Mouse (Mus musculus): ENCODE measurements around the gene Gm7271.

Gm7271 gene

DNA sequence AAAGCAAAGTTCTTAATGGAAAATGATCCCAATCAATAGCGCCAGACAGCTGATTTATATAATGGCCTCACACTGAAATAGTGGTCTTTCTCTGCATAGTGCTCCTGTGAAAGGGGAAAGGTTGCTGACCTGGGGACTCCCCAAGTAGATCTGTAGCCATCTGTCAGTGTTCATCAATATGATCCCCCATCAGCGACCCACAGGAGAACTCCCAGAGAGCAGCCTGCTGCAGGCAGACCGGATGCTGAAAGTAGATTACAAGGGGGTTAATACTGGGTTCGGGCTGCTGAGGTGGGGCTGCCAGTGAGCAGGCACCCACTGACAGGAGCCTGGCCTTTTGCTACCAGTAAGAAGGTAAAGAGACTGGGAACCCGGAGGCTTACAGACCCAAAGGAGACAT is at the start of gene Gm7271:
Gene Gm7271 (plus strand): TSS at position 230 of the 400 bp plus-strand sequence.
- peak; percentile 27 for DNase-seq (ENCODE audit: low spot score)

DNA sequence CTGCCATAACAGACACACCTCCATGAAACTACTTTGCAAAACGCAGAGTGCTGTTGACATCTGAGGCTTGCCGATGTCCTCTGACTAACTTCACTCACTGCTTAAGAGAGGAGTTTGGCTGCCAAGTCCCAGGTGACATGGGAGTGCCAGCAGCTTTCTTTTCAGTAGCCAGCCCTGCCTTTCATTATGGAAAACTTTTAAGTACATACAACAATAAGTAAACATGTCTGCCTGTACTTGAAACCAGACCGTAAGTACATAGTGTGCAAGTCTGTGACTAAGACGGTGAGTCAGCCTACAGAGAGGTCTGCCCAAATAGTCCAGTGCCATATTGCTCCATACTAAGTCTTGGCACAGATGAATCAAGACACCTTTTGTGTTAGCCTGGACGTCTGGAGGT is 46.7 kb upstream of the Gm7271 start:
- no peak for DNase-seq (ENCODE audit: low spot score)

DNA sequence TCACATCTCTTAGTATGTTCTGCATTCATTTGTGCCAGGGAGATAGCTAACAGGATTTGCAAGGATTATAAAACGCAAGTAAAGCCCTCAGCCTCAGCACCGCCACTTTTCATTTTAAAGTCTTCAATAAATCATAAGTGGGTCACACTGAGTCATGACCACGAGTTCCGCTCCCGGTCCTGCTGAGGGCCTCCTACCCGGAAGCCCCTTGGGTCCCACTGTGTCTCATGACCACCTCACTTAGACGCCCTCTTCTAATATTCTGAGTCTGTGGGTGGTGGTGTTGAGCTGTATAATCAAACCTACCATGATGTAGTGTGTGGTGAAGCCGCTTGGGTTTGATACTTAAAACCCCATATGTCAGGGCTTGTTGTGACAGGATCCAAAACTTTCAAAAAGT is 46.1 kb upstream of the Gm7271 start:
- DNase-seq (ENCODE audit: low spot score): no peak

DNA sequence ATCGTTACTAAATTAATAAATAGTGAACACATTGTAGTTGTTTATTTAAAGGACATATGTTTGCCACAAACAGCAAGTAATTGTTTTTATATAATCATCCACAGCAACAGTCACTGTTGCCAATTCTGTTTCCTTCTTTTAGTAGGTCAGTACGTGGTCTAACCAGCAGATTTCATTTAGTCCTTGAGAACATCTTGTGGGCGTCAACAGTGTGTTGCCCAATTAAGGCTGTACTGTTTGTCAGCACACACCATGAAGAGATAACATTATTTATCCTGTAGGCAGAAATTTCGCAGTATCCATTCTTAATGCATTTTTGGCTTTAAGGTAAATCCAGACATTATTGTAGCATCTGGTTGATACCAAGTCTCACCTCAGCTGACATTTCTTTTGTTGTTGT is 42.4 kb upstream of the Gm7271 start:
- DNase-seq (ENCODE audit: low spot score): no peak

DNA sequence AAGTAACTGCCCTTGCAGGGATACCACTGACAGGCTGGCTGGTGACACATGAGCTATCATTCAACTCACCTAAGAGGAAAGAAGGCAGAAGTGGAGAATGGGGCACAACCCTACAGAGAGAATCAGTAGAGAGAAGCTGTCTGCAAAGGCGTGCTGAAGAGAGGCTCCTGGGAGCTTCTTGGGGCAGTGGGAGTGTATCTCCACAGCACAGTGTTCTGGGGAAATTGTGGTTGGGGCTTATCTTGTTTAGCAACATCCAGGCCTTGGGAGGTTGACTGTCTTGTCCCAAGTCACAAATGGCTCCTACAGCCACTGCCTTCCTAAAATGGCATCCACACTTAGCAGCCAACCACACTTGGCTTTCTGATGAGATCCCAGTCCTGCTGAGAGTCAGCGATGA is 8.9 kb upstream of the Gm7271 start:
- no peak for DNase-seq (ENCODE audit: low spot score)

GRCm38 (mm10) chr5:76476873-76477272 is 7.0 kb upstream of the Gm7271 start:
- DNase-seq (ENCODE audit: low spot score): no peak

GRCm38 (mm10) chr5:76477764-76478163 is 6.1 kb upstream of the Gm7271 start:
- DNase-seq (ENCODE audit: low spot score): no peak

GRCm38 (mm10) chr5:76495126-76495525 is 11.3 kb downstream of the Gm7271 start:
- DNase-seq (ENCODE audit: low spot score): no peak

DNA sequence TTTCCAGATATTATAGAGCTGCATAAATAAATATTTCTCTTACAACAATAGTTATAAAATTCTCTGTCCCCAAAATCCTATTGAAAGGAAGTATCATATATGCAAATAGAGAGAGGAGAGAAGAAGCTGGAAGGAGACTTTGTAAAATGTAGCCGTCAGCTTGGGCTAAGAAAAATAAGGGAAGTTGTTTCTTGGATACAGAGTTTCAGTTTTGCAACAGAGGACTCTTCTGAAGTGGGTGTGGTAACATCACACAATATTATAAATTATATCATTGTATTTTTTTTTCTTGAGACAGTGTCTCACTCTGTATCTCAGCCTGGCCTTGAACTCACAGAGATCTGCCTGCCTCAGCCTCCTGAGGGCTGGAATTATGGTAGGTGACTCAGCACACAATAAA is 38.6 kb downstream of the Gm7271 start:
- no peak for DNase-seq (ENCODE audit: low spot score)

DNA sequence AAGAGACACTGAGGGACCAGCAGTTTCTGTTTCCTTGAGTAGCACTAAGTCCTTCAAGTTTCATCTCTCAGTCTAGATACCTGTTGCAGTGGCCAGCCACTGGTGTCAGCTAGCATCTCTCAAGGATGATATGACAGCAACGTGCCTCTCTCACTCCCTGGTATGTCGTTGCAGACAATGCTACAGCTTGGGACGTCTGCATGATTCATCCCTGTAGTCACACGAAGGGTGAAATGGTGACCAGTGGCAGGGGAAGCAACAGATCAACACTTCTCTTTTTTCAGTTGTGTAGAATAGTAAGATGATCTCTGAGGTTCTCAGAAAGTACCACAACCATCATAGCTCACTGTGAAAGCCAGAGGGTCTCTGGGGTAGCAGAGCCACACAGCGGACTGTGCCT is 40.8 kb downstream of the Gm7271 start:
- DNase-seq (ENCODE audit: low spot score): no peak

DNA sequence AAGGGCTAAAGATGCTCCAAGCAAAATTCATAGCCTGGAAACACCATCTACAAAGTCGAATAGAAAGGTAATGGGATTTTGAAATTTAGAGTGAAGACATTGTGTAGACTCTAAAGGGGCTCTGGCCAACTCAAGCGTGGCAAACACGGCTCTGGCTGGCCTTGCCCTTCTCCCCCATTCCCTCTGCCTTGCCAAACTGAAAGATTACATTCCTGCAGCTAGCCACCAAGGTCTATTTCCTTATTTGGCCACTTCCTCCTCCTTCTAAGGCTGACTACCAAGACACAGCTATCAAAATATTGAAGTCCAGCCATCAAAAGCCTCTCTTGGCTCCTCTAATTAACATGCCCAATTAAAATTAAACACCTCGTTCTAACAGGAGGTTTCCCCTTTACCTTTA is 41.2 kb downstream of the Gm7271 start:
- DNase-seq (ENCODE audit: low spot score): no peak

GRCm38 (mm10) chr5:76525829-76526228 is 42.0 kb downstream of the Gm7271 start:
- no peak for DNase-seq (ENCODE audit: low spot score)

- DNase-seq (ENCODE audit: low spot score): peak; percentile 98
Measured at GRCm38 (mm10) chr5:76529040-76529703, 45.3 kb downstream of the Gm7271 start, which contains the start of gene Exoc1. TSS of gene Exoc1 (plus strand) at chr5:76529311.

DNA sequence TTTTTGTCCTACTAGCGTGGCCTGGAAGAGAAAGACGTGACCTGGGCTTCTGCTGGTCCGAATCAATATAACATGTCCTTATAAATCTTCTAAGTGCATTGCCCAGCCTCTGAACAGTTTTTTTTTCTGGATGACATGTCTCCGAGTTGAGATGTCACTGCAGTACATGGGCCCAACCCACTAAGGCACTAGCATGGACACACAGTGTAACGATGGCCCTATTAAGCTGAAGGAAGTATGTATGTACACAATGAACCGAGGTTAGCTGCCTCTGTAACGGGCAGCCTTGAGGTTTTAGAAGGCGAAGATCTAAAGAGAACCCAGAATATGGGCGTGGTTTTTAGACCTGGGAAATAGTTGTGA is 45.8 kb downstream of the Gm7271 start:
- DNase-seq (ENCODE audit: low spot score): no peak

DNA sequence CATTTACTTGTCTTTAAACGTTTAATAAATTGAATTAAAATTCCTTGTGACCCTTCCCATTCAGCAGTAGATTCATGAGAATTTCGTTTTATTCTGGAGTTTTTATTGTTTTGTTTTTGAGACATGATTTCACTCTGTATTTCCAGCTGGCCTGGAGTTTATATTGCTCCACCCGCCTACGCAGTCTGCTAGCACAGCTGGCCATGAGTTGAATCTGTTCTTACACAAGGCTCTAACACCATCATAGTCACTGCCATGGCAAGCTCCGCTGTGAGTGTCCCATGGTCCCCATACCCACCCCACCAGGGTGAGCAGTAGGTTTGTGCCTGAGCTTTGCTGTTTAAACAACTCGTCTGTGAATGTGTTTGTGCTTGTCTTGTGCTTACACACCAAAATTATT is 49.3 kb downstream of the Gm7271 start:
- DNase-seq (ENCODE audit: low spot score): no peak

GRCm38 (mm10) chr5:76536231-76536630 is 52.4 kb downstream of the Gm7271 start:
- DNase-seq (ENCODE audit: low spot score): no peak

DNA sequence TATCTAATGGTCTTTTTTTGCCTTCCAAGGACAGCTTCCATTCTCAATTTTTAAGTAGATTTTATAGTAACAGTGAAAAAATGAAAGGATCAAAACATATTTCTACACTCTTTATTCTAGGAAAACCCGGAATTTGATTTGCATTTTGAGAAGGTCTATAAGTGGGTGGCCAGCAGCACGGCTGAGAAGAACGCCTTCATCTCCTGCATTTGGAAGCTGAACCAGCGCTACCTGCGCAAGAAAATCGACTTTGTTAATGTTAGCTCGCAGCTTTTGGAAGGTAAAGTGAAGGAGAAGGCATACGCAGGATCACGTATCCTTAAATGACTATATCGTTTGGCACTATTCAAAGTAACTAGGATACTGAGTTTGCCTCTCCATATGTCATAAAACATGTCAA is 53.7 kb downstream of the Gm7271 start:
- DNase-seq (ENCODE audit: low spot score): no peak

- DNase-seq (ENCODE audit: low spot score): no peak
Measured at GRCm38 (mm10) chr5:76540181-76540580, 56.3 kb downstream of the Gm7271 start.

GRCm38 (mm10) chr5:76540842-76541241 is 57.0 kb downstream of the Gm7271 start:
- DNase-seq (ENCODE audit: low spot score): peak; percentile 14

GRCm38 (mm10) chr5:76543200-76543599 is 59.4 kb downstream of the Gm7271 start:
- DNase-seq (ENCODE audit: low spot score): no peak

DNA sequence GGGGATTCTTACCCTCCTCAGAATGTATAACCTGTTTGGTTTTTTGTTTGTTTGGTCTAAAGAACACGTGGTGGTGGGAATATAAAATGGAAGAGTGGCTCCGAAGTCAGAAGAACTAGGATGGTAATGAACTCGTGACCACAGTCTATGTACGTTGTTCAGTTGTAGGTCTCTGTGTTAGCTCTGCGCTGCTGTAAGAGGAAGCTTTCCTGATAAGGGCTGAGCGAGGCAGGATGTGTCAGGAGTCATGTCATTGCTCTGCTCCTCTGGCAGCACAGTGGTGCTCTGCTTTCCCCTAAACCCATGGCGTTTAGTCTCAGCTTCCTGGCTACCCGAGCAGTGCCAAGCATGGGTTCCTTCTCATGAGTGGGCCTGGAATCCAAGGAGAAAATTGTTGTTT is 66.6 kb downstream of the Gm7271 start:
- DNase-seq (ENCODE audit: low spot score): no peak

GRCm38 (mm10) chr5:76565321-76565720 is 81.5 kb downstream of the Gm7271 start:
- DNase-seq (ENCODE audit: low spot score): peak; percentile 73
